Mouse (Mus musculus) fat pad, adult 2 months (tissue): Measurements from ENCODE around the gene Yif1b.
A peak's percentile ranks its signal among the peaks of the same experiment; 100 is the strongest.

ENCODE experiments used
- DNase-seq: peaks from one replicate; pipeline ENCODE4 v3.0.0-alpha.2; 2011; ENCODE audit warnings: low read depth, low spot score; ENCODE audit errors: extremely low read depth

Gene Yif1b

DNA sequence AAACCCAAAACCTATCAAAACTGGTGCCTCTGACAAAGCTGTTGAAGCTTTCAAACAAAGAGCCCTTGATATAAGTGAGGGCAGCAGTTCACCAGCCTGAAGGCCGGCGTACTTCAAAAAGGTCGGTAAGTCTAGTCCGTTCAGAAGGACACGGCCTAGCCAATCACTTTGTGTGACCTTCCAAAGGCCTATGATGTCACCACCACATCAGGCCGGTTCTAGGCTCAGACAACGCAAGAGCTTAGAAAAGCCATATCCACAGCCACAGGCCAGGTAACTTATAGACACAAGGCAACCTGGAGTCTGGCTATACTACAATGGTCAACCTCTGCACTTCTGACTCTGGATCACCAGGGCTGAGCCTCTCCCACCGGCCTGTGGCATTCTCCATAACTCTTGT is 41.8 kb downstream of the Yif1b start:
- DNase-seq = peak; percentile 42

DNA sequence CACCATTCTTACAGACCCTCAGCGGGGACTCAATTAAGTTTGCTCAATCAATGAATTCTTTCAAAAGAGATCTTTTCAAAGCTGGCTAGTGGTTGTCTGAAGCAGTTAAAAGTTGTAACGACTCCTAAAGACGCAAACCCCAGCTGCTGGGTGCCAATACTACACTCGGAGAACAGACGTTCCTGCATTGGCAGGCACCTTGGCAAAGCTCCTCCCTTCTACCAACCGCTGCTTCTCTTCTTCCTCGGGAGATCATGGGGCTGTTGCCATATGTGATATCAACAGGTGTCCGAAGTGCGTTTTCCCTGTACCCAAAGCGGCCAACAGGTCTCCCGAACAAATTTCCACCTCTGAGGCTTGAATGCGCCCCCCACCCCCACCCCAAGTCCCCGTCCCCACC is 42.7 kb downstream of the Yif1b start:
- DNase-seq = no peak

DNA sequence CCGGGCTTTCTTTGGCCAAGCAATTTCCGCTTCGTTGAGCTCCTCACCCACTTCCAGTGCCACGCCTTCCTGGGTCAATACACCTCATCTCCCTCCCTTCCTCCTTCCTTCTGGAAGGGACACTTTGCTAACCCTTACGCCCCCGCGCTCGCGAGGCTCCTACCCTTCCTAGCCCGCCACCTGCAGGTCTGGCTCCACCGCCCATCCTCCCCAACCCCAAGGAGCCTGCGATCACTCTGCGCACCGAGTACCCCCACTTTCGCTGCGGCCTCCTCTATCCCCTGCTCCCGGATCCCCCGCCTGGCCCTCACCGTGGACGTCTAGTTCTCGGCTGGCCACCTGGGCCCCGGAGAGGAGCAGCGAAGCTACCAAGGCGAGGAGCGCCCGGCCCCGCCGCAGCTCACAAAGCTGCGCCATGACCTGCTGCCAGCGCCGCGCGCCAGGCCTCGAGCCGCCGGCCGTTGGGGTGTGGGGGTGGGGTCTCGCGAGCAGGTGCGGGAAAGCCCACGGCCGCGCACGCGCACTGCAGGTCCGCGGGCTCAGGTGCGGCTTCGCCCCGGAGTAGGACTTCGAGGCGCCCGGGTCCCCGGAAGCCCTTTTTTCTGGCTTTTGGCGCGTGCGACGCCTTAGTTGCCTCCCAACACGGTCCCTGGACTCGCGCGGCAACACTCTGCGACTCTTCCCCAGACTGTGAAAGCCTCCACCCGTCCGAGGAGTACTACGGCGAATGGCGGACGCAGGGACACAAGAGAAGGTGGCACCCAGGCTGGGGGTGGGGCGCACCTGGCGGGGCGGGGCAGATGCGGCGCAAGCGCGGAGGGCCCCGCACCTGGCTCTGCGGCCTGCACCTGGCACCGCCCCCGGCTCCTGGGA is 43.3 kb downstream of the Yif1b start, which contains the start of gene Spint2:
Gene Spint2, minus strand, starts transcription at position 712 of the 873 bp plus-strand sequence.
- DNase-seq = no peak

DNA sequence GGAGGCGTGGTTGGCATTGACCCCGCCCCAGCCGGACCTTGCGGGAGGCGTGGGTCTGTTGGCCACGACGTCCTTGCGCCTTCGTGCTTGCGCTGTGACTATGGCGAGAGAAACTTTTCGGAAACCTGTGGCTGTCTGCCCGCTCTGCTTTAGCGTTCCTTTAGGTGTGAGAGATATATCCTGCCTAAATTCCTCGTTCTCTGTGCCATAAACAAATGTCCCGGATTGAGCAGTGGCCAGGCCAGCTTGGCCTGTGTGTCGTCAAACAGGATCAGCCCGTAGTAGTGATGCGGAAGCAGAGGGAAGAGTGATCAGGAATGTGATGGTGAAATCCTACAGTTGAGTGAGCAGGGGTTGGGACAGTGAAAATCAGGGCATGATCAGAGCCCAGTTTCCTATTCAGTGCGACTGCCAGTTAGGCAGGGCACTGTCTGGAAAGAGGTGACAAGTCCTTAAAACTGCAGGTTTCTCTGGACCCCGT is 44.0 kb downstream of the Yif1b start:
- peak; percentile 40 for DNase-seq

DNA sequence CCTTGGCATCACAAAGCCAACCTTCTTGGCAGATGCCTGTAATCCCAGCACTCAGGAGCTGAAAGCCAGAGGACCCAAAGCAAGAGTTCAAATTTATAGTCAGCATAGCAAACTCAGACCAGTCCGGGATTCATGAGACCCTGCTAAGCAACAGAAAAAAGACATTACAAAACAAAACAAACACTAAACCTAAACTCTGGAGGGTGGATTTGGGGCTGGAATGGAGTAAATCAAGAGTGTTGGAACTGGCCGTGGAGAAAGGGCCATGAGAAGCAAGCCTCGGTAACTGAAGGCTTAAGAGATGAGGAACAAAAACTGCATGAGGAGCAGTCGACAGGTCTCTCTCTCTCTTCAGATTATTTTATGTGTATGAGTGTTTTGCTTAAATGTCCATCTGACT is 45.7 kb downstream of the Yif1b start:
- no peak for DNase-seq

DNA sequence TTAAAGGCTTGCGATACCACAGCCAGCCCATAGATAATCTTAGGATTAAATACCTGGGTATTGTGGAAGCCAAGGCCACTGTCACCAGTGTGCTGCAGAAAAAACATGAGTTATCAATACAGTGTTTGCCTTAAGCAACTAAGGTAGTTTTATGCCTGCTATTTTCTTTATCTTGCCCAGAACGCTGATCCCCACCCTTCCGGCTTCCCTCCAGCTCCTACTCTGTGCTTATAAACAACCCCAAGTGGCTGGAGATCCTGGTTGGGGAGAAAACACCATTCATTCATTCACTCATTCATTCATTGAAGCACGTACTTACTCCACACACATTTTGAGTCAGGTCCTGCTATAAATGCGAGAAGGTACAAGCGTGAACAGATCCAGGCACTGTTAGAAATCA is 46.4 kb downstream of the Yif1b start:
- no peak for DNase-seq

DNA sequence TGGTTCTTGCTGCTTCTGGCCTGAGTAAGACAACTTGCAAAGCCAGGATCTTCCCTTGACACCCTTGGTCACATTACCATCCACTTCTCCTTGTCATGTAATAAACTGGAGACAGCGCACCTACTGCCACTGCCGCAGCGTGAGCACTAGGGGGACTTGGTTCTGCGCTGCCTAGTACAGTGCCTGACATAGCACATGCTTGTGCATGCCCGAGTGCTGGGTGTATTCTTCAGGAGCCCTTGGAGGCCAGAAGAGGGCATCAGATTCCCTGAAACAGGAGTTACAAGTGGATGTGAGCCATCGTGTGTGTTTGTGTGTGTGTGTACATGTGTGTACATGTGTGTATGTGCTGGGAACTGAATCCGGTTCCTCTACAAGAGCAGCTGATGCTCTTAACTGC is 49.4 kb downstream of the Yif1b start:
- no peak for DNase-seq

DNA sequence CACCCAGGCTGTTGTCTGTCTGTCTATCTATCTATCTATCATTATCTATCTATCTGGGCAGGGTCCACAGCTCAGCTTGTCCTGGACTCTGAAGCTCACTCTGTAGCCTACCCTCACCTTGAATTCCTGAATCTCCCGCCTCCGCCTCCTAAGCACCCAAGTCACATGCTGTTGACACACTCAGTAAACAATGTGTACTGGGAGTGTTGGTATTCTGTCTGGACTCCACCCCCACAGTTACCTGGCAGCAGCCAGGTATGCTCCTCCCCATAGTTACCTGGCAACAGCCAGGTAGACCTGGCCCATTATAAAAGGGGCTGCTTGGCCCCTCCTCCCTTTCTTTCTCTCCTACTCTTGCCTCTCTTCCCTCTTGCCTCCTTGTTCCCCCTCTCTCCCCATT is 50.0 kb downstream of the Yif1b start:
- no peak for DNase-seq

DNA sequence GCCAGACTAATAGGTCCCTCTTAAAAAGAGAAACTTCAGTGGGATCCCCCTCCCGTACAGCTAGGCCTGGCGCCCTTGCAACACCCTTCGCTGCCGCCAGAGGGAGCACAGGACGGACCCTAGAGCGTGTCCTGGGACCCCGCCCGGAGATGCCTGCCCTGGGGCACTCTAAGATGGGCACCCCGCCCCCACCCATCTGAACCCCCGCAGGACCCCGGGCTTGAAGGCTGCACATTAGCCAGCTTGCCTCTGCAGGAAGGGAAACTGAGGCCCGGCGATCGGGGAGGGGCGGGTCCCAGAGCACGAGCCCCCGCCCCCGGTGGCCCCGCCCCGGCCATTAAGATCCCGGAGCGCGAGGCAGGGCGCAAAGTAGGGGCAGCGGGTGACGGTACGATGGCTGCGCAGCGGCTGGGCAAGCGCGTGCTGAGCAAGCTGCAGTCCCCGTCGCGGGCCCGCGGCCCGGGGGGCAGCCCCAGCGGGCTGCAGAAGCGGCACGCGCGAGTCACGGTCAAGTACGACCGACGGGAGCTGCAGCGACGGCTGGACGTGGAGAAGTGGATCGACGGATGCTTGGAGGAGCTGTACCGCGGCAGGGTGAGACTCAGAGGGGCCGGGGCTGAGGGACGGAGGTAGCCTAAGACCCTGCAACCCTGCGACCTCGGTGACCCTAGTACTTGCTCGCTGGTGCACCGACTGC is 51.0 kb downstream of the Yif1b start, which contains the start of gene Ppp1r14a:
Gene Ppp1r14a, plus strand, starts transcription at position 367 of the 697 bp plus-strand sequence.
- DNase-seq = no peak

DNA sequence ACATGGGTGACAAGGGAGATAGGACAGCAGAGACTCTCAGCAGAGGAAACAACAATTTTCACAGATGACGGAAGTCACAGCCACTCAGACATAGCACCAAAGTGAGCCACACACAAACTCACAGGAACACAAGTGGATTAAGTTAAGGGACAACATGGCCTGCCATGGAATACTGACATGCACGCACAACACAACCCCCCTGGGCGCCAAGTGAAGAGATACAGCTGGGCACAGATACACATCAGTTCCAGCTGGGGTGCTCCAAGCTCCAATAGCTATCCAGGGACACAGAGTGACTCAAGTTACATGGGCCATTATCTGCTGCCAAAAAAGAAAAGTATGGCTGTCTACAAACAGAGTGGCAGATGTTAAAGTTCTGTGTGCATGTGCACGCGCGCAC is 51.7 kb downstream of the Yif1b start:
- no peak for DNase-seq

DNA sequence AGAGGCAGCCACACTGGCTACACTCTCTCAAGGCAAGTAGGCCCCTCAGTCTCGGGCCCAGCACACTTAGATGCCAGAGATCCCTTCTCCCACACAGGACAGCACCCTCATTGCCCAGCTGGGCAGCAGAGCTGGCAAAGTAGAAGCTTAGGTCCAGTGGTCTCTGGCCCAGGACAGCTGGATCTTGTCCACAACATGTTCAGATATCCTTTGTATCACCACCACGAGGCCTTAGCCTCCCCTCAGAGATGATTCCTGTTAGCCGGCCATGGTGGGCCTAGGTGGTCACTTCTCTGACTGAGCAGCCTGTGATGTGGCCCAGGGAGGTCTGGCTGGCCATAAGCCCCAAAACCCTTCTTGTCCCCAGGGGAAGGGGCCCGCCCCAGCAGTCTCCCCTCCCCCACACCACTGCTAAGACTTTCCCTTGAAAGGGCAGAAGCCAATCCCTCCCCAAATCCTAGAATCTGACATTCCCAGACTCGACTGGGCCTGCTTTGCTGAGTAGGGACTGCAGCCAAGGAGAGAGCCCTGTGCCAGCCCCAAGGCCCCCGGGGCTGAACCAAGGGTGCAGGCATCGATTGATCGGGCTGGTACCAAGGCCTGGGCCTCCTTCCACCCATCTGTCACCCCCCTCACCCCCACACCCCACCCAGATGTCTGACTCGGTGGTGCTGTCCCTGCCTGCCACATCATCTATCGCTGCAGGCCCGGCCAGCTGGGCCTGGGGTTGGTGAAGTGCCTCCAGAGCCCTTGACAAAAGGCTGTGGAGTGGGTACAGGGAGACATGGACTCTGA is 52.8 kb downstream of the Yif1b start:
- no peak for DNase-seq

DNA sequence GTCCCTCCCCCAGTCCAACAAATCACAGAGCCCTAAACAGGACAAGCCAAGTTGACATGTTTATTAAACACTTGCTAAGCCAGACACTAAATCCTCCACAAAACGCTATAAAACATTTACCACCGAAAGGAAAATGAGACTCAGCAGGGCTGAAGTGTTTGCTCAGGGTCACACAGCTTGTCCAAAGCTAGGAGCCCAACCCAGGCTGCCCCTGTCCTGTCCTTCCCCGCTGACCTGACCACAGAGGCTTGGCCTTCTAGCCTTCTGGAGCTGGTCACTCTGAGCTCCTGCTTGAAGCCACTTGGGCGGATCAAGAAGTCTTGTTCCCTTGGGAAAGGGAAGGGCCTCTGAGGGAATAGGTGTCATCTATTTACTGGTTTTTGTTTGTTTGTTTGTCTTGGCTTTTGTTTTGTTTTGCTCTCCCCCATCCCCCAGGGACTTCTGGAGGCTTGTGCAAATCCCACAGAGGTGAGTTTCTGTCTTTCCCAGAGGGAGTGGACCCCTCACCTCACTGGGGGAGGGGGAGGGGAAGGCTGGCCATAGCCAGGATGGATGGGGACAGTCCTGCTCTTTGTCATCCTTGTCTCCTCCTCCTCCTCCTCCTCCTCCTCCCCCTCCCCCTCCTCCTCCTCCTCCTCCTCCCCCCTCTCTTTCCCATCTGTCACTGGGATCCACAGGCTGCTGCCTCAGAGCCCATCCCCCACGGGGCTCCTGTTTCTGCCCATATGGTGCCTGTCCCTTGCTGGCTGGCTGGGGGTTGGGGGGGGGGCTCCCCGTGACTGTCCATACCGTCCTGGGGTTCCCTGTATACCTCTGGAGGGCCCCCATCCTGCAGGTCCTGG is 53.7 kb downstream of the Yif1b start:
- no peak for DNase-seq

DNA sequence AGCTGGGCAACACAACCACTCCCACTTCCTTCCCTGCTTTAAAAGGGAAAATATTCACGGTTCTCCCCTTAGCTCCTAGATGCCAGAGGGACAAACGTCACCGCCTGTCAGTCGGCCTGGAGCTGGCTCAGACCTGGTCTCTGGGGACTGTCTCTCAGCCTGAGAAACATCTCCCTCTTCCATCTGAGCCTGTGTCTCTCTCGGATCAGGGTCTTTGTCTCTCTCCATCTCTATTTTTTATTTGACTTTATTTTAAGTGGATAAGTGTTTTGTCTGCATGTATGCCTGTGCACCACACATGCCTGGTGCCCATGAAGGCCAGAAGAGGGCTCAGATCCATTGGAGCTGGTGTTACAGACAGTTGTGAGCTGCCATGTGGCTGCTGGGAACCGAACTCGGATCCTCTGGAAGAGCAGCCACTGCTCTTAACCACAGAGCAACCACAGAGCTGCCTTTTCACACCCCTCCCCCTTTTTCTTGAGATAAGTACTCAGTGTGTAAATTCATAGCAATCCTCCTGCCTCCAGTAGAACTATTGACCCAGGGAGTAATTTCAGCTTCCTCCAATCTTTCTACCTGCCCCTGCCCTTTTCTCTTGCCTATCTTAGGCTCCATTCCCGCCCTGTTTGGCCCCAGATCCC is 54.4 kb downstream of the Yif1b start:
- DNase-seq = no peak

DNA sequence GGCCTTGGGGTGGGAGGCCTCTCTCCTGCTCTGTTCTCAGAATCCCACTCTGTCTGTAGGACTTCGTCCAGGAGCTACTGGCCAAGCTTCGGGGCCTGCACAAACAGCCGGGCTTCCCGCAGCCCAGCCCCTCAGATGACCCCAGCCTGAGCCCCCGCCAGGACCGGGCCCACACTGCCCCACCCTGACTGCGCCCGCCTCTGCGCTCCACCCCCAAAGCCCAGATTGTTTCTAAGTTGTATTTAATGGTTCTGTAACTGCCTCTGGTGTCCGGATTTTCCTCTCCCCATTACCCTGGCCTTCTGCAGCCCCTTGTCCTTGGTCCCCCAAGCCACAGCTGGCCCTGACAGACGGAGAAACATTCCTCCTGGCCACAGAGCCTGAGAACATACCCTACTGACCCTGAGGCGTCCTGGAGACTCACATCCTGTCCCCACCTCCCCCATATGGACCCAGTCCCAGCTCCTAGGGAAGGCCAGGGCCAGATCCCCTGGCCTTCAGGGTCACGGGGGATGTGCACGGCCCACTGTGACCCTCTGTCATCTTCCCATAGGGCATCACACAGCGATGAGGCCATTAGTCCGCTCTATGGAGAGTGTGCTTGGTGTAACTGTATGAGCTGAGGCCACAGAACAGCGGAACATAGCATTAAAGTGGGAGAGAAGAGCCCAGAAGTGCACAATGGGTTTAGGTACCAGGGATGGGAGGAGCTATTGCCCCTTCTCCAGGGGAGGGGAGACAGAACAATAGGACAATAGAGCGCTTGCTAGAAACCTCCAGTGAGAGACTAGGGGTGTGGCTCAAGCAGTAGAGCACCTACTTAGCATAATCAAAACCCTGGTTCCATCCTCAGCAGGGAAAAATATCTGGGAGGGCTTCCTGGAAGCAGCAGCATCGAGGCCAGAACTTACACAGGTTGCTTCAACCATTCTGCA is 55.3 kb downstream of the Yif1b start:
- no peak for DNase-seq

DNA sequence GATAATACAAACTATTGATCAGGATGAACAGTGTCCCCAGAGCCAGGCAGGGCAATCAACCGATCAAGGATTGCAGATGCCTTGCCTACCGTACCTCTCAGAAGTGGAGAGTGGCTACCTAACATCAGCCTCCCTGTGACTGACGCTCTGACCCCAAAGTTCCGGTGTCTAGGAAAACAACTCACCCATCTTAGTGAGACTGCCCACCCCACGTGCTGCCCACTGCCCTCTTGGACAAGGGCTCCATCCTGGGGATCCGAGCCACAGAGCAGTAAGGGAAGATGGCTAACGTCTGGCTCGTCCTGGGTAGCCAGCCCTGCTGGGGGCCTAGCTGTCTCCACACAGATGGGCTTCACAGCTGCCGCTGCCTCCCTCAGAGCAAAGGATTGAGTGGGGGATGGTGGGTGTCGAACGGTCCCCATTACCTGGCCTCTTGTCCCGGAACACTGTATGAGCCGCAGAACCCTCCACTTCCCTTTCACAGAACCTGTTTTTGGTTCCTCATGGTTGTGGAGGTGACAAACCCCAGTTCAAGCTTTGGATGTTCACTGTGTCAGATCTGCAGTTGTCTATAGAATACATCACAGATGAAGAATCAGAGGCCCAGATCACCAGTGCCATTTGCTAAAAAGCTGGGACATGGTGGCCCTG is 56.1 kb downstream of the Yif1b start:
- no peak for DNase-seq

DNA sequence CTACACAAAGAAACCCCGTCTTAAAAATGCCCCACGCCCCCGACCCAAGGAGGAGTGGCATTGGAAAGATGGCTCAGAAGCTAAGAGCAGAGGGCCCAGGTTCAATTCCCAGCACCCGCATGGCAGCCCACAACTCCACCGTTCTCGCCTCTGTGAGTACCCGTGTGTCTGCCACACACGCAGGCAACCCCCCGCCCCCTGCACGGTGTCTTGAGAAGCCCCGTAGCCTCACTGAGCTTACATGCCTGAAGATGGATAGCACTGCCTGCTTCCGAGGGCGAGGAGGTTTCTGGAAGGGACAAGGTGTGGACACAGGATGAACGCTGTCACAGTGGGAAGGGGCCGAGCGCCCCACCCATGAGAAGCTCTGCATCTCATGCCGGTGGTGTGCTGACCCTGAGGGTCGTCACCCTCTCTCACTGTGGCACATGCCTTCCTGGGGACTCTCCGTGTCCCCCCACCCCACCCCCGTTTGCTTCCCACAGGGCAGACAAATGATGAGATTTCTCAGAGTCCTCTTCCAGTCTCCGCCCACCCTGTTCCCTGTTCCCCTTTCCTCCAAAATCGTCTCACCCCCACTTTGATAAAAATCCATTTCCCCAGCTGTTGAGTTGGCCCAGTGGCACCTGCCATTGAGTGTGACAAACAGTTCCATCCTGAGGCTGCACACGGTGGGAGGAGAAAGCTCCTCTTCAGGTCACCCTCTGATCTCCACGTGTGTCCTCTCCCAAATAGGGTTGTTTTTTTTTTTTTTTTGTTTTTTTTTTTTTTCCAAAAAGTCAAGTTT is 57.9 kb downstream of the Yif1b start:
- DNase-seq = no peak

DNA sequence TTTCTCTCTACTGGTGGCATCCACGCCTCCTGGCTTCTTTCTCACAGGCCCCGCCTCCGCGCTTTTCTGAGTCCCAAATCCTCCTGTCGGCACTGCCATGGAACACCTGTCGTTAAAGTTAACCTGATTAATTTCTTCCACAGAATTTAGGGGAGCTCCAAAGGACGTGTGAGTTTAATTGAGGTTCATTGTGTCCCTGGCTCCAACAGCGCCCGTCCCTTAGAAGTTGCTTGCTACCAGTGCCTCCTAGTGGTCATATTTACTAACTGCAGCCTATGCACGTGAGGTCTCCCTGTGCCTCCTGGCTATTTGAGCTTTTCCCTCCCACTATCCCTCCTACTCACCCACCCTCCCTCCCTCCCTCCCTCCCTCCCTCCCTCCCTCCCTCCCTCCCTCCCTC is 58.9 kb downstream of the Yif1b start:
- no peak for DNase-seq
